Mouse (Mus musculus): ENCODE results near the gene Cpd.

The Cpd gene

DNA sequence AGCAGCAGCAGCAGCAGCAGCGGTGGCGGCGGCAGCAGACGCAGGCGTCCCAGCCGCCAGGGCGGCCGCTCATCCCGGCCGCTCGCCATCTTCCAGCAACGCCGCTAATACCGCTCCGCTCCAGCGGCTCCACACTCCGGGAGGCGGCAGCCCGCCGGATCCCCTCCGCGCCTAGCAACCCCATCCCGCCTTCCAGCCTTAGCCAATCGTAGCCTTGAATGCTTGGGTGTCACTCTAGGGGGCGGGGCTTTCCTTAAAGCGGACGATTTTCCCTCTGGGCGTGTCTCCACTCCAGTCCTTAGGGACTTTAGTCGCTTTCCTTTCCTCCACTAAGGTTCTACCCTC is at the start of gene Cpd:
Gene Cpd, minus strand, starts transcription at position 141 of the 345 bp plus-strand sequence.
- DNase-seq (ENCODE audit: low read depth) = peak; percentile 91

DNA sequence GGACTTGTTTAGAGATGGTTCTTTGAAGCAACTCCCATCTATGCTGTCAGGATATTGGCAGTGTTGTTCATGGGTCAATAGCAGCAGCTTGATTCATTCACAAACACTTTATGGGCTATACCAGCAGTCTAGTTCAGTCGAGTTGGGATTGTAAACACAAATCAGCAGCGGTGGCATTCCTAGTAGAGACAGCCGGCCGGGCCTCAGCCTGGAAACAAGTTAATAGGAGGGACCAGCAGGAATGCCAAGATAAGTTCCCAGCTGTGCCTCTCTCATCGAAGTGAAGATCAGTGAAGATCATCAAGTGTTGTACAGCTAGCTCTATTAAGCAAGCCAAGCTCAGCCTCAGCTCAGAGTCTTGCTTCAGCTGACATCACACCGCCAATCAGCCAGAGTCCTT is 49.5 kb upstream of the Cpd start:
- DNase-seq (ENCODE audit: low read depth) = no peak

DNA sequence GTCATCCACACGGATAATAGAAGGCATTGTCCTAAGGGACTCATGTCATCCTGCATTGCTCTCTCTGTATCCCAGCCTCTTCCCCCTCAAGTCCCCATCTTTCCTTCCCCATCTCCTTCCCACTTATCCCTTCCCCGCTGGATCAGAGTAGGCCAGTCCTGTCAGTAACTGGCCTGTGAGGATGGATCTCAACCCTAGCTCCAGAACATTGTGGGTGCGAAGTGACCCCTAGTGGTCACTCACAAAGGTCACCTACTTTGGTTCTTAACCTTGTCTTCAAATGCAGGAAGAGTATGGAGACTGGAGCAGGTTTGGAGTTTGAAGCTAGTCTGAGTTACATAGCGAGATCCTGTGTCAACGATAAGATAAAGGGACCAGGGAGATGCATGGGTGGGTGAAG is 47.4 kb upstream of the Cpd start:
- DNase-seq (ENCODE audit: low read depth) = peak; percentile 46

DNA sequence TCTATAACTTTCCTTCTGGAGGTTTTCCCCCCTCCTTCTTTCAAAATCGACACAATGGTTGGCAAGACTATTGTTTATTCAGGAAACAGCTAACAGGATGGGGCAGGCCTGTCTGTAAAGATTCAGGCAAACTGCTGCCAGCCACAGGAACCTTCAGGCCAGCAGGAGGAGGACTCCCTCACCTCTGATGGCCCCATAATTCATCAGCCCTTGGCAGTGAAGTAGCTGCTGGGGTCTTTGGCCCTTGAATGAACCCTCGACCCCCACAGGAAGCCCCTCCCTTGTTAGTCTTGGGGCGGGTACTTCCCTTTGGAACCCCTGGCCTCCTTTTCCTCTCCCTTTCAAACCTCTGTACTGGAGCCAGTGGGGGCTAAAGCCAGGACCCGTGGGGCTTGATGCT is 46.8 kb upstream of the Cpd start:
- no peak for DNase-seq (ENCODE audit: low read depth)

DNA sequence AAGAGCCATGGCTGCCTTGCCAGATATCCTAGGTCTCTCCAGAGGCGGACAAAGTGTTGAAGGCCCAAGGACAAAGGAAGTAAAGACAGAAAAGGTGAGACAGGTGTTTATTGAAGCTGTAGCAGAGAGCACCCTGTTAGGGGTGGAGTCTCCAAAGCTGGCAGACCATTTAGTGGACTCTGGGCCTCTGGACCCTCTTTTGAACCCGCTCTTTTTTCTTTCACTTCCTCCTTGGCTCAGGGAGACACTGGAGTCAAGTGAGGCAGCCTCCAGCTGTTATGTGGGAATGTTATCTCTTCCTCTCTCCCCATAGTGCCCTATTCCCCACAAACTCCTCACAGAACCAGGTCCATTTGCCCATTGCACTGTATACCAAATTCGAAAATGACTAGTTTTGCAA is 46.2 kb upstream of the Cpd start:
- no peak for DNase-seq (ENCODE audit: low read depth)

DNA sequence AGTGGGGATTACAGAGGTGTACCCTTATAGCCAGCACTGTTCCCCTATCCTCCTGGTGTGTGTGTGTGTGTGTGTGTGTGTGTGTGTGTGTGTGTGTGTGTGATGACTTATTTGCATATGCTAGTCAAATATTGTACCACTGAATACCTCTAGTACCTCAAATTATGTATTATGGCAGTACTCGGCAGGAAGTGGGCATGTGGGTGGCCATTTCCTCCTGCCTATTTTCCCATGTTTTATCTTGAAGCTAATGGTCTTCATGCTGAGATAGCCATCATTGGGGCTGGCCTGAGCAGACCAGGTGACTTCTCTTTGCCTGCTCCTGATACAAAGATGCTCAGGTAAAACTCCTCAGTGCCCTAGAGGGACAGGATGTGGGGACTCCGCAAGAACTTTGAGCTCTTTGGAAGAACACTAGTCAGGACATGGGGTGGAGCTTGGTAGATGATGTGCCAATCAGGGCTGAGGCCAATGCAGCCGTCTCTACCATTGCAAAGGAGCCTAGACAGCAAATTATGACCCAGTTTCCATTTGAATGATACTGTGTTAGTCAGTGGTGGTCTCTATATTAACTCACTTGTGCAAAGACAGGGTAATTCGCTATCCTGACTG is 45.0 kb upstream of the Cpd start:
- no peak for DNase-seq (ENCODE audit: low read depth)

DNA sequence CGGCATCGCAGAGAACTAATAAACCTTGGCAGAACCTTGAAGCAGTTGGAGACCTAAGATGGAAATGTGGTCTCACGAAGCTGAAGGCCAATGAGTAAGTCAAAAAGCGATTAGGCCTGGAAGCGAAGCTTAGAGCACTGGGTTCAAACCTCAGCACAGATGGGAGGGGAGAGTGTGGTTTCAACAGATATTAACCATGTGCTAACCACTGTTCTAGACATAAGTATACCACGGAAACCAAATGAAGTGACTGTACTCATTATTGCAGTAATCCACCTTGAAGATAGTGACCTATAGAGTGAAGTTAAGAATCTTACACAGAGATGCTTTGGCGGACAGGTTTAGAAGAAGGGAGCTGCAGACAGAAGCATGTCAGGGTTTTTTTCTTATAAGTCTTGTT is 44.4 kb upstream of the Cpd start:
- no peak for DNase-seq (ENCODE audit: low read depth)

DNA sequence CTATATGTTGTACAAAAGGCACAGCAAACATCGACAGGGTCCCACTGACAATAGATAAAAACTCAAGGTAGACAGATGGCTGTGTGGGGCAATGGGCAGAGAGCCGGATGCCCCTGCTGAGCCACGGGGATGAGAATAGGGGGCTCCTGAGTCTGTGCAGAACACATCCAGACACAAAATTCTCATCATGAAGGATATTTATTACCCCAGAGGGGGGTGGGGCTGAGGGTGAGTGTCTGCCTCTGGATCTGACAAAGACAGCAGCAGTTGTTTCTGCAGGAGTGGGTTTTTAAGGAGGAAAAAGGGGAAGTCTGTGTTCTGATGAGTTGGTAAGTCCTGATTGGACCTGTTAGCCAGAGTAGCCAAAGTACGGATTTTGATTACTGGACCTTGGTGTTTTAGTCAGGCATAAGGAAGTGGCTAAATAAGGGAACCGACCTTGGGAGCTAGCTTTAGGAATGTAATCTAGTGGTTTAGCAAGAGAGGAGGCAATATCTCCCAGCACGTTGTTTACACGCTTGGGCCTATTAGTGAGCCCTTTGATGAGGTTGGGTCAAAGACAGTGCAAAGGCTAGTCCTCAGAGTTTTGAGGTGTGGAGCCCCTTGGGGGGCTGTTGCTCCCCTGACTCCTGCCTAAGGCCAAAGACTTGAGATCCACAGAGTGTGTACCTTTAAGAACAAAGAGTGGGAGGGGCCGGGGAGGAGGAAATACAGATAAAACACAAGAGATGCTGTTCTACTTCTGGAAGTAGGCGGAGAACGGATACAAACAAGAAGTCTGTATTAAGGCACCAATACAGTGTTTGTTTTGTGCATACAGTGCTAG is 42.7 kb upstream of the Cpd start:
- peak; percentile 25 for DNase-seq (ENCODE audit: low read depth)

DNA sequence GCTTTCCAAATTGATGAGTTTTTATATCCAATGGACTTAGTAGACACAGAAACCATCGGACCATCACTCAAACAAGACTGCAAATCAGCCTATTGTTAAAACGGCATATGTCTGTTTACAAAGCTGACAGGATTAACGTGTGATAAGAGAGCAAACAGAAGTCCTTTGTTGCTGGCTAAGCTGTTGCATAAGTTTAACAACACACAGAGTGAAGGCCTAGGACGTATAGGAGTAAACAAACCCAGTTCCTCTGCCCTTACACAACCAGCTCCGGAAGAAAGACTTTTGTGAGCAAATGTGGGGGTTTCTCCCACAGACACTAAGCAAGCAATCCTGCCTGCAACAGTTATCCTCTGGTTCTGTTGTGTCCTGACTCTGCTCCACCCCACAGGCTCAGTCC is 37.6 kb upstream of the Cpd start:
- DNase-seq (ENCODE audit: low read depth) = no peak

DNA sequence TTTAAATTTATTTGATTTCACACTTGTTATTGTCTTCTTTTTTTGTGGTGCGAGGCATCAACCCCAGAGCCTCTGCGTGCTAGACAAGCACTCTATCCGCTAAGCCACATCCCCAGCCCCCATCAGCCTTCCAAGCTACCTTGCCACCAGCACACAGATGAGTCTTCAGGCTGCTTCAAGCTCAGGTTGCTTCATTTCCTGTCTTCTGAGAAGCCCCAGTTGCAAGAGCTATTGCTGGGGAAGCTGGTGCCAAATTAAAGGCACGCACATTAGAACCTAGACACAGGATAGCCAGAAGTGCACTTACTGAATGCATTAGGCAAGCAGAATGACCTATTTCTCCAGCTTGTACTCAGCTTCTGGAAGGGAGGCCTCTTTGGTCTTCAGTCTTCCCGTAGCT is 33.0 kb upstream of the Cpd start:
- DNase-seq (ENCODE audit: low read depth) = no peak

DNA sequence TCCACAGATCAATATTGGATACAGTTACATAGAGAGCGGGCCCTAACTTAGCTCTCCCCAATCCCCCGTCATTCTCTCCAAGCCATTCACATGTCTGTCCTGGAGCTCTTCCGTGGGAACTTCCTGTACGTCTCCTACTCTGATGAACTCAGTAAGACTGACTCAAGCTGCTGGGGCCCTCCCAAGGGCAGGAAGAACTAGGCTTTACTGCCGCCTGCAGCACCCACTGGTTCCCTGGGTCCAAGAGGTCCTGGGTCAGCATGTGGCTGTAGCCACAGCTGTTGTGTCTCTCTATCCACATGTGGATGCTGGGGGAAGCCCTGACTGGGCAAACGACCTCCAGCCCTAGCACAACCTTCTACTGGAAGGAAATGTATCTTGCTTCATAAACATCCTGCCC is 27.9 kb upstream of the Cpd start:
- DNase-seq (ENCODE audit: low read depth) = no peak

DNA sequence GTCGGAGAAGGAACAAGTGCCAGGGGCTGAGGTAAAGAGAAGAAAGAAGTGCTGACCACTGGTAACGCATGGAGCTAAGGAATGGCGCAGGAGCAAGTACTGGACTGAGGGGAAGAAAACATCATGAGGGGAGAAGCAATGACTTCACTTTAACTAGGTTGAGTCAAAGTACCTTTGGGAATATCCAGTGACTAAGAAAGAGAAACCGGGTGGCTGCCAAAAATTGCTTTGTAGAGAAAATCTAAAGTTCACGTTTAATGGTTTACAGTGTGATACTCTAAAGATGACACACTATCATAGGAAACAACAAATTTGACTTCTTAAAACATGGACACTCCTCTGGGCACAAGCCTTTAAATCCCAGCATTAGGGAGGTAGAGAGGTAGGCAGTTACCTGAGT is 27.0 kb upstream of the Cpd start:
- DNase-seq (ENCODE audit: low read depth) = no peak

DNA sequence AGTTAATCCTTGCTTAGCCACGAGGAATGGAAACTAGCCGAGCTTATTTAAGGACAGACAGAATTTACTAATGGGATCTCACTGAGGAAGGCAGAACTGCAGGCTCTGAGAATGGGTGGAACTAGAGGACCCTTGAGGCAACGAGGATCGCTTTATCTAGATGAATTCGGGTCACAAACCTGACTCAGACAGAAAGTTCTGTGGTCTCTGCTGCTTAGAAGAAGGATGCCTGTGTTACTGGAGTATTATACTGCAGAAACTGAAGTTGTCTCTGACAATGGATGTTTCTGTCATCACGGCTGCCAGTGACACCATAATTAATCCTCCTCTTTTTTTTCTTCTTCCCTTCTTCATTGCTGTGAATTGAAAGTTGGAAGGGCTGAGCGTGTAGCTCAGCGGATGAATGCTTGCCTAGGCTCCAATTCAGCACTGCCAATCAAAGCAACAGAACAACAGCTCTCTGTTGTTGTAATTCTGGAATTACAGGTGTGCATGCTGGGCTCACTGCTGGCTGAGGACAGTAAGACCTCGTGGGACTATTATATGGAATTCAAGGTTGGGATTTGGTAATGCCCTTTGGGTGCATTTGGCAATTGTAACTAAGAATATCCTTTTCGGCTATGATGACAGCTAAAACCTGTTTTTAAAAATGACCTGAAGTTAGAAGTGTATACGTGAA is 25.9 kb upstream of the Cpd start:
- DNase-seq (ENCODE audit: low read depth) = no peak

DNA sequence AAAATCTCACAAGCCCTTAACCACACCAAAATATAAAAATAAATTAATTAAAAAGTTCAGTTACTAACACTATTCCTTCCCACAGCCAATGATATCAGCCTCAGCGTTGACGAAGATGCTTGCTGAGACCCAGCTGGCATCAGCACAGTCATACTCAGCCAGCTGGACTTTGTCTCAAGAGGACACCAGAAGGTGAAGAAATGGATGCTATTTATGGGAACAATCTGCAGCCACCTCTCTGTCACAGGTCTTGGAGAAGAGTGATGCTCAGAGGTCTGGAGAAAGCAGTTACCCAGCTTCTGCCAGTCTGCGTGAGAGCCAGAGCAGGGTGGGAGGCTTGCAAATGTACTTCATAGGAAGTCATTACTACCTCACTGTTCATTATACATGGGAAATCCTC is 14.4 kb upstream of the Cpd start:
- no peak for DNase-seq (ENCODE audit: low read depth)

DNA sequence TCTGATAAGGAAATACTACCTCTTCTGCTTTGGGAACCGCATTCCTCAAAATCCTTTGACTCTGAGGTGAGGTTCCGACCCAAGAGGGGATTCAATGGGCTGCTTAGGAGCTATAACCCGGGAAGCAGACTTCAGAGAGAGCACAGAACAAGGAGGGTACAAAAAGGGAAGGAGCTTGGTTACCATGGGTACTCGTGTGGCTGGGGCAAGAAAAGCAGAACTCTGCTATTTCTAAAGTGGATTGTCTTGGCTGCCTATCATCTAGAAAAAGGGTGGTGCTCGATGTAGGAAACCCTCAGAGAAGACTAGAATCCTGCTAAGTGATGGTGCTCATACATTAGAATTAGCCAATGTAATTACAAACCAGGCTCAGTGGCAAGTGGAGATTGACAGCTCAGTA is 12.4 kb upstream of the Cpd start:
- no peak for DNase-seq (ENCODE audit: low read depth)

DNA sequence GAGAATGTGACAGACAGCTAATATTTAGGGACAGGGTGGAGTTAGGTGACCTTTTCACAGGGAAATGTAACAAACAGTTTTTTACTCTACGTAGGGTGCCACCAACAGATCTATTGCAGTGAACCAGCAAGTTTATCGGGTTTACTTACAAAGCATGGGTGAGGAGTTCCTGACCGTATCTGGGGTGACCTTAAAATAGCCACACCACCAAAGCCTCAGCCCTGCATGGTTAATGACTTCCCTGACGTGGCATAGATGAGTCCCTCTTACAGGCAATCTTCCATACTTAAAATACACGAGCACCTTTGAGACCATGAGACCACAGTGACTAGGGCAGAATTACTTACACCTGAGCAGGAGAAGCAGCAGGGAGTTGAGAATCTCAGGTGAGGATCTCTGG is 12.0 kb upstream of the Cpd start:
- no peak for DNase-seq (ENCODE audit: low read depth)

DNA sequence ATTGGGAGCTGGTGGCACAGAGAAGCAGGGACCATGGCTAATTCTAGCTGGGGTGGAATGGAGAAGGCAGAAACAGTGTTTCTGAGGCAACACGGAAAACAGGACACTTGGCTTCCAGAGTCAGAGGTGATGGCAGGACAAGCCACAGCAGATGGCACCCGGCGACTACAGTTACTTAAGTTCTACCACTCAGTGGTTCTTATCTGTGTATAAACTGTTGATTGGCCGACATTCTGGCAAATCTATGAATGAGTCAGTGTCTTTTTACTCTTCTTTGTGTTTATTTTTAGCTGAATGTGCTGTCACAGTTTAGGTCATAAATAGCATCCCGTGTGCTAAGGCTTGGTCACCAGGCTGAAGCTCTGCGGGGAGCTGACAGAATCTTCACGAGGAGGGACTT is 10.3 kb upstream of the Cpd start:
- no peak for DNase-seq (ENCODE audit: low read depth)

DNA sequence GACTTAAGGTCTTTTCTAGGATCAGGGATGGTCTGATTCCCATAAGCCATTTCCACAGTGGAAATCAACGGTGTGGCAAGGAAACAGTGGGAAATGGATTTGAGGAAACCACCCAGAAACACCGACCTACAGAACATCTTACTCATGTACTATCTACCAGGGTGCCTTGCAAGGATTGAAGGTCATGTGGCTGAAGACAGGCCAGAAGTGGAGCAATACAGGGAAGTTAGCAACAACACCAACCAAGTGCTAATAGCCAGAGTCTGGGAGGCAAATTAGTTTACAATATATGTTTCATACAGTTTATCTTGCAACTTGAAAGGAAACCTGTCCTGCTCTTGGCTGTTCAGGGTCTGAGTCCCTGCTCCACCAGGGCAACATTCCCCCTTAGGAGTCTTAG is 9.8 kb upstream of the Cpd start:
- DNase-seq (ENCODE audit: low read depth) = no peak

DNA sequence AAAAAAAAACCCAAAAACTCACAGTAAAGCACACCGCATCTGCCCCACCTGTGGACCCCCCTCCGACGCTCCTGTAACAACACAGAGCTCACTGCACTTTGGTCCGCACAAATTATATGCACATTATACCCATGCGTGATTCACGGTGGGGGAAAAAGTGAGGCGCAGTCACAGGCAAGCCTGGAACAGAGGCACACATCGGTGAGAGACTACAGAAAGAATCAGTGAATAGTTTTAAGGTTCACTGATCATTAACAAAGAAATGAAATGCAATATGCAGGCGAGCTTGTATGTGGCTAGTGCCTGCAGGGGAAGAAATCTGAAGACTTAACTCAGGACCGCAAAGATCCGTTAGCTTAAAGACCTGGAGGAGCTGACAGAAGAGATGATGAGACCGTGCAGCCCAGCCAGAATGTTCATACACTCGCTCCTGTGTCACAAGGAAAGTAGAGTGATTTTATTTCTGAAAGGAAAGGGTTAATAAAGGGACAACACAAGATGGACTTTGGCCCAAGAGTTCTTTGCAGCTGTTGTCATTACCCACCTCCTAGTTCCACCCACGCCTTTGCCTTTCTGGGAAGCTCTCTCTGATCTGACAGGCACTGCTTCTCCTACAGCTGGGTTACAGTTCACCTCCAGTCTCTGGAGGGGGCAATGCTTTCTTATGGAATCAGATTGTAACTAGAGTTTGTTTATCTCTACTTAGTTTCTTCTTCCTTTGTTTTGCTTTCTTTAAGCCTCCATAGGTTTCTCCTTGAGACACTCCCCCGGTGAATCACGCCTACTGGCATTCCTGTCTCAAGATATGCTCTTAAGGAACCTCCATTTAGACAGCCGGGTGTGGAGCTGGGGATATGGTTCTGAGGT is 7.9 kb upstream of the Cpd start:
- no peak for DNase-seq (ENCODE audit: low read depth)

DNA sequence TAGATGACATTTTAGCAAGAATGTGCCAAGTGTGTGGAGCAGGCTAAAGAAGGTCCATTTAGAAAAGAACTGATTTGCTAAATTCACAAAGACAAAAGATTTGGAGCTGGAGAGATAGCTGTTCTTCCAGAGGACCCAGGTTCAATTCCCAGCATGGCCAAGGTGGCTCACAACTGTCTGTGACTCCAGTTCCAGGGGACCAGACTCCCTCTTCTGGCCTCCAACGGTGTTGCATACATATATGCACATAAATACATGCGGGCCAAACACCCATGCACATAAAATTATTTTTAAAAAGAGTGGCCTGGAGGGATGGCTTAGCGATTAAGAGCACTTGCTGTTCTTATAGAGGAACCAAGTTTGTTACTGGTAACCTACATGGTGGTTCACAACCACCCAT is 4.7 kb upstream of the Cpd start:
- DNase-seq (ENCODE audit: low read depth) = no peak

DNA sequence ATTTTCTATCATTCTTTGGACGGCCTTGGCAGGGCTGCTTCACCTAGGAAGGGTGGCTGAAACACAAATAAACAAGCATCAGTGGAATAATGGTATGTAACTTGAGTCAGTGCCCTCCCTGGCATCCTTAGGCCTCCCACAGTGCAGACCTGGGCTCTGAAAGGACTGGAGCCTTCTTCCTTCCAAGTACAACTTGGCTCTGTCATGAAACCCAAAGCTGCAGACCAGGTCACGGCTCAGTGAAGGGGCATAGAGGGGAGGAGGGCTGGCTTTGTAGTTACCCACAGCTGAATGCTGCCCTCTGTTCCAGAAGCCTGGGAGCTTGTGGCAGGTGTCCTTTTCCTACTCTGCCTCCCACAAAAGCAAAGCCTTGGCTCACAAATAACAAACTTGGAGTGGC is 2.8 kb upstream of the Cpd start:
- DNase-seq (ENCODE audit: low read depth) = no peak

DNA sequence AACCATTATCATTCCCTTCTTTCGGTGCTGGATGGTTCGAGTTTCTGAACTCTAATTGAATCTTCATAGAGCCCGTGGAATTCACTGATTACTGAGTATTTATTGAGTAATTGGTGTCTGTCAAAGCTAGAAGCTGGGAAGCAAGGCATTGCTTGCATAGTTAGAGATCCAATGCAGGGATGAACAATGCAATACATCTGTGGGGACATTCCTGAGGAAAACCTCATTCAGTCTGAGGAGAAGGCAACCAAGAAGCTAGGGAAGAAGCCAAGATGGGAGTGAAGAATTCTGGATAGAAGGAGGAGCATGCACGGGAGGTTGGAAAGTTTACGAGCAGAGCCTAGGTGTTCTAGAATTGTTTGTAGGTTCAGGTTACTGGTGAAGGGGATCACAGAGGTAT is 1.3 kb upstream of the Cpd start:
- no peak for DNase-seq (ENCODE audit: low read depth)

DNA sequence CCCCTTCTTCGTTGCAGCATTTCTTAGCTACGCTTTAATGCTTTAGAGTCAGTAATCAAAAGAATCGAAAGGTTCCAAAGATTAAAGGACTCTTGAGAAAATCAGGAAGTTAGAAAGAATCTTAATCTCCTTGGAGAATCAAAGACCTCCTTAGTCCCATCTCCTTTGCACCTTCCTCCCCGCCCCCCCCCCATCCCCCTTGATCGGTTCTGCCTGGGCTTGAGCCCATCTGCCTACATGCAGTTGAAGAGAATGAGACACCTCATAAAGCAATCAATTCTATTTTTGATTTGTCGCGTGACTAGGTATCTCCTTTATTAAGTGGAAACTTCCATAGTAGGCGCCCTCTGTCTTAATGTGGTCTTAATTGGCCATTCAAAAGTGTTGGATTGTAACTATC is 536 bp upstream of the Cpd start:
- no peak for DNase-seq (ENCODE audit: low read depth)
